Mouse (Mus musculus): ENCODE data around the gene Abcg2. TPM values are rescaled to one million over a fixed set of nuclear protein-coding genes. Genes with fewer than 3 reads are reported as not detected.
"Not testable (repeated sequence)": the region's sequence is repeated elsewhere in the genome, so short reads cannot be mapped to it uniquely, and the experiment has no call there.

Abcg2 gene
- polyA plus RNA-seq, 1 experiment from 2014 or later, result 33.7 TPM

- not testable (repeated sequence) for H3K27ac ChIP-seq; H3K4me1 ChIP-seq; H3K9me3 ChIP-seq (replicated peaks); H3K9ac ChIP-seq; H3K4me2 ChIP-seq; H3K27me3 ChIP-seq; H3K4me3 ChIP-seq; H3K36me3 ChIP-seq (ENCODE audit: poor library complexity, severe bottlenecking)
- WGBS, result 75% methylated on average over 3 of the region's 3 CpGs
- ATAC-seq, result peak; percentile 71
Measured at GRCm38 (mm10) chr6:58603485-58604090, 19.3 kb downstream of the Abcg2 start.

GRCm38 (mm10) chr6:58606642-58607041 lies 22.3 kb downstream of the Abcg2 start:
- Histone ChIP-seq H3K27ac (no peak overlapping the region), H3K36me3 (ENCODE audit: poor library complexity, severe bottlenecking) (no peaks in the 10 kb centered on the region), H3K4me3 (no peak overlapping the region), H3K9me3 (replicated peaks) (no peaks in the 10 kb centered on the region), H3K27me3 (no peaks in the 10 kb centered on the region), H3K4me1 (no peaks in the 10 kb centered on the region), H3K4me2 (no peak overlapping the region), H3K9ac (no peak overlapping the region)
- 86% methylated on average over 4 of the region's 4 CpGs for WGBS
- ATAC-seq, result no peak

- Histone ChIP-seq H3K4me2 (no peak overlapping the region), H3K27ac (no peak overlapping the region), H3K9ac (no peak overlapping the region), H3K36me3 (ENCODE audit: poor library complexity, severe bottlenecking) (no peaks in the 10 kb centered on the region), H3K27me3 (no peaks in the 10 kb centered on the region), H3K9me3 (replicated peaks) (no peaks in the 10 kb centered on the region), H3K4me3 (no peak overlapping the region), H3K4me1 (no peaks in the 10 kb centered on the region)
- no peak for ATAC-seq
- 79% methylated on average over 2 of the region's 2 CpGs for WGBS
Measured at GRCm38 (mm10) chr6:58608422-58608821, 24.1 kb downstream of the Abcg2 start.

- no peaks in the 10 kb centered on the region for H3K36me3 ChIP-seq (ENCODE audit: poor library complexity, severe bottlenecking)
- H3K9ac ChIP-seq, result no peak overlapping the region
- H3K4me1 ChIP-seq, result no peaks in the 10 kb centered on the region
- H3K27me3 ChIP-seq, result no peaks in the 10 kb centered on the region
- H3K4me3 ChIP-seq, result no peak overlapping the region
- H3K9me3 ChIP-seq (replicated peaks), result no peaks in the 10 kb centered on the region
- H3K4me2 ChIP-seq, result no peak overlapping the region
- WGBS, result 81% methylated on average over 6 of the region's 6 CpGs
- no peak overlapping the region for H3K27ac ChIP-seq
- ATAC-seq, result no peak
Measured at GRCm38 (mm10) chr6:58609919-58610759, 25.8 kb downstream of the Abcg2 start.

- H3K27me3 ChIP-seq, result no peaks in the 10 kb centered on the region
- H3K4me1 ChIP-seq, result no peaks in the 10 kb centered on the region
- H3K27ac ChIP-seq, result no peak overlapping the region
- no peak overlapping the region for H3K4me2 ChIP-seq
- H3K9me3 ChIP-seq (replicated peaks), result no peaks in the 10 kb centered on the region
- 74% methylated on average over 4 of the region's 4 CpGs for WGBS
- H3K36me3 ChIP-seq (ENCODE audit: poor library complexity, severe bottlenecking), result no peaks in the 10 kb centered on the region
- peak; percentile 80 for ATAC-seq
- no peak overlapping the region for H3K9ac ChIP-seq
- no peak overlapping the region for H3K4me3 ChIP-seq
Measured at GRCm38 (mm10) chr6:58610760-58611654, 26.7 kb downstream of the Abcg2 start.

GRCm38 (mm10) chr6:58624126-58624525 lies 39.8 kb downstream of the Abcg2 start:
- Histone ChIP-seq H3K4me2 (no peak overlapping the region), H3K4me1 (no peaks in the 10 kb centered on the region), H3K27me3 (no peaks in the 10 kb centered on the region), H3K9ac (no peak overlapping the region), H3K9me3 (replicated peaks) (no peaks in the 10 kb centered on the region), H3K36me3 (ENCODE audit: poor library complexity, severe bottlenecking) (no peaks in the 10 kb centered on the region), H3K4me3 (no peak overlapping the region), H3K27ac (no peak overlapping the region)
- 91% methylated on average over 5 of the region's 5 CpGs for WGBS
- no peak for ATAC-seq

GRCm38 (mm10) chr6:58629238-58629637 lies 44.9 kb downstream of the Abcg2 start:
- no peaks in the 10 kb centered on the region for H3K27me3 ChIP-seq
- 84% methylated on average over 2 of the region's 2 CpGs for WGBS
- no peak for ATAC-seq
- no peaks in the 10 kb centered on the region for H3K36me3 ChIP-seq (ENCODE audit: poor library complexity, severe bottlenecking)
- H3K4me2 ChIP-seq, result no peak overlapping the region
- no peaks in the 10 kb centered on the region for H3K9me3 ChIP-seq (replicated peaks)
- no peak overlapping the region for H3K27ac ChIP-seq
- H3K9ac ChIP-seq, result no peak overlapping the region
- no peaks in the 10 kb centered on the region for H3K4me1 ChIP-seq
- H3K4me3 ChIP-seq, result no peak overlapping the region

- no peaks in the 10 kb centered on the region for H3K9me3 ChIP-seq (replicated peaks)
Measured at GRCm38 (mm10) chr6:58632419-58632818, 48.1 kb downstream of the Abcg2 start.

GRCm38 (mm10) chr6:58633731-58634130 lies 49.4 kb downstream of the Abcg2 start:
- Histone ChIP-seq H3K4me1 (no peaks in the 10 kb centered on the region), H3K9me3 (replicated peaks) (no peaks in the 10 kb centered on the region), H3K27ac (no peak overlapping the region), H3K27me3 (no peaks in the 10 kb centered on the region), H3K36me3 (ENCODE audit: poor library complexity, severe bottlenecking) (no peaks in the 10 kb centered on the region), H3K4me3 (no peak overlapping the region), H3K9ac (no peak overlapping the region), H3K4me2 (no peak overlapping the region)
- no peak for ATAC-seq
- 82% methylated on average over 4 of the region's 4 CpGs for WGBS

More at GRCm38 (mm10) chr6:58632419-58632818, 48.1 kb downstream of the Abcg2 start:
- Histone ChIP-seq H3K27me3 (no peaks in the 10 kb centered on the region), H3K4me2 (no peak overlapping the region), H3K9ac (no peak overlapping the region), H3K36me3 (ENCODE audit: poor library complexity, severe bottlenecking) (no peaks in the 10 kb centered on the region), H3K27ac (no peak overlapping the region), H3K4me1 (no peaks in the 10 kb centered on the region), H3K4me3 (no peak overlapping the region)
- no peak for ATAC-seq
- WGBS, result 62% methylated on average over 3 of the region's 3 CpGs

GRCm38 (mm10) chr6:58638566-58638965 lies 54.2 kb downstream of the Abcg2 start:
- Histone ChIP-seq H3K4me3 (no peak overlapping the region), H3K27me3 (no peaks in the 10 kb centered on the region), H3K27ac (no peak overlapping the region), H3K4me2 (no peak overlapping the region), H3K36me3 (ENCODE audit: poor library complexity, severe bottlenecking) (no peaks in the 10 kb centered on the region), H3K4me1 (peaks cover 6% of the 10 kb centered on the region; the same call in 1 of the 2 replicates), H3K9ac (no peak overlapping the region), H3K9me3 (replicated peaks) (no peaks in the 10 kb centered on the region)
- no peak for ATAC-seq

- Histone ChIP-seq H3K27me3 (no peaks in the 10 kb centered on the region), H3K4me3 (no peak overlapping the region), H3K4me1 (peaks cover 6% of the 10 kb centered on the region; the same call in 1 of the 2 replicates), H3K9me3 (replicated peaks) (no peaks in the 10 kb centered on the region), H3K4me2 (no peak overlapping the region), H3K36me3 (ENCODE audit: poor library complexity, severe bottlenecking) (no peaks in the 10 kb centered on the region), H3K9ac (no peak overlapping the region), H3K27ac (no peak overlapping the region)
- 85% methylated on average over 2 of the region's 2 CpGs for WGBS
- ATAC-seq, result no peak
Measured at GRCm38 (mm10) chr6:58639391-58639790, 55.1 kb downstream of the Abcg2 start.

Measured in forebrain, embryonic 13.5 days (tissue).